Mouse (Mus musculus) stomach, postnatal 0 days (tissue): ENCODE results near the gene Cd247. TPM values are rescaled to one million over a fixed set of nuclear protein-coding genes. Genes with fewer than 3 reads are reported as not detected.

Source experiments
- ATAC-seq: fragments of 200-750 bp; cut with Nextera tagmentation; 2 replicates; pipeline ENCODE4 v1.8.0; 2017; ENCODE audit not compliant: low FRiP score, low TSS enrichment
- DNase-seq: peaks from one replicate; pipeline ENCODE4 v3.0.0-alpha.2; 2016; ENCODE audit warnings: low spot score
- H3K27ac ChIP-seq: fragments of 300-500 bp; sonication (generic); replicated peaks from 2 replicates; pipeline ENCODE4 v1.5.1; 2014; ENCODE audit warnings: mild to moderate bottlenecking, control low read depth
- H3K27me3 ChIP-seq: fragments of 300-500 bp; sonication (generic); 2 replicates; pipeline ENCODE4 v1.6.1; 2014; ENCODE audit warnings: low read length; ENCODE audit not compliant: control insufficient read depth, insufficient read depth
- H3K36me3 ChIP-seq: fragments of 300-500 bp; sonication (generic); 2 replicates; pipeline ENCODE4 v1.6.1; 2014; ENCODE audit warnings: low read length, mixed read lengths; ENCODE audit not compliant: control insufficient read depth, insufficient read depth
- H3K4me1 ChIP-seq: fragments of 300-500 bp; sonication (generic); replicated peaks from 2 replicates; pipeline ENCODE4 v1.6.1; 2014; ENCODE audit warnings: antibody characterized with exemption; ENCODE audit not compliant: control insufficient read depth, insufficient read depth
- H3K4me2 ChIP-seq: fragments of 300-500 bp; sonication (generic); replicated peaks from 2 replicates; pipeline ENCODE4 v1.6.1; 2014; ENCODE audit warnings: low read depth, mild to moderate bottlenecking, control low read depth, moderate library complexity
- H3K4me3 ChIP-seq: fragments of 300-500 bp; sonication (generic); 2 replicates; pipeline ENCODE4 v1.5.1; 2014; ENCODE audit warnings: low read depth, low read length, control low read depth
- H3K9ac ChIP-seq: fragments of 300-500 bp; sonication (generic); 2 replicates; pipeline ENCODE4 v1.6.1; 2014; ENCODE audit warnings: mild to moderate bottlenecking, low read length, control low read depth, mixed read lengths
- H3K9me3 ChIP-seq: fragments of 300-500 bp; sonication (generic); 2 replicates; pipeline ENCODE4 v1.6.1; 2016; ENCODE audit warnings: low read length; ENCODE audit not compliant: control insufficient read depth
- CTCF ChIP-seq: IDR thresholded peaks from 2 replicates; pipeline ENCODE4 v1.5.1; 2016; ENCODE audit warnings: antibody characterized with exemption, low read depth, mild to moderate bottlenecking, moderate library complexity
- EP300 ChIP-seq: optimal IDR thresholded peaks from 2 replicates; pipeline ENCODE3; 2016; ENCODE audit warnings: antibody characterized with exemption
- WGBS: fragments of 180-500 bp; shearing (Covaris S2); extraction: QIAGEN DNeasy Blood & Tissue Kit; methylation state at CpG from one replicate; pipeline ENCODE4 v1.1.7; 2014; 5-methylcytosine and 5-hydroxymethylcytosine counted together
- polyA plus RNA-seq: library from polyadenylated mRNA; unstranded; fragments of >200 nt; fragmentation: Nextera tagmentation; extraction: Ambion mirVana; gene quantifications from 2 replicates; pipeline ENCODE4 v1.2.1, GENCODE M21; 2015

Gene Cd247
- polyA plus RNA-seq, 1 experiment from 2014 or later, result 0.24 TPM

GRCm38 (mm10) chr1:165810633-165811032 is 22.2 kb downstream of the Cd247 start:
- H3K27me3 ChIP-seq, result no peaks in the 10 kb centered on the region

GRCm38 (mm10) chr1:165811170-165811569 is 22.7 kb downstream of the Cd247 start:
- no peak overlapping the region for H3K9ac ChIP-seq
- H3K4me3 ChIP-seq, result no peak overlapping the region
- WGBS, result 83% methylated on average over 5 of the region's 5 CpGs
- H3K4me1 ChIP-seq, result no peaks in the 10 kb centered on the region
- H3K9me3 ChIP-seq, result no peaks in the 10 kb centered on the region
- TF ChIP-seq EP300, result no peak
- no peak for TF ChIP-seq CTCF
- no peak overlapping the region for H3K4me2 ChIP-seq
- H3K36me3 ChIP-seq, result no peaks in the 10 kb centered on the region
- ATAC-seq (no peak), DNase-seq (no peak)
- no peak overlapping the region for H3K27ac ChIP-seq
- H3K27me3 ChIP-seq, result no peaks in the 10 kb centered on the region; the same call in 1 of the 2 replicates

More at GRCm38 (mm10) chr1:165810633-165811032, 22.2 kb downstream of the Cd247 start:
- H3K9me3 ChIP-seq, result no peaks in the 10 kb centered on the region
- H3K4me2 ChIP-seq, result no peak overlapping the region
- no peak overlapping the region for H3K27ac ChIP-seq
- DNase-seq (no peak), ATAC-seq (no peak)
- no peaks in the 10 kb centered on the region for H3K4me1 ChIP-seq
- no peak overlapping the region for H3K9ac ChIP-seq
- 75% methylated on average over 2 of the region's 2 CpGs for WGBS
- no peak overlapping the region for H3K4me3 ChIP-seq
- no peak for TF ChIP-seq CTCF
- TF ChIP-seq EP300, result no peak
- H3K36me3 ChIP-seq, result no peaks in the 10 kb centered on the region

- no peaks in the 10 kb centered on the region for H3K4me1 ChIP-seq
- no peak for DNase-seq
- H3K27me3 ChIP-seq, result peaks cover 2% of the 10 kb centered on the region; the same call in 1 of the 2 replicates
- 81% methylated on average over 3 of the region's 3 CpGs for WGBS
- H3K27ac ChIP-seq, result no peak overlapping the region
- no peak overlapping the region for H3K9ac ChIP-seq
- no peak overlapping the region for H3K4me3 ChIP-seq
- no peaks in the 10 kb centered on the region for H3K9me3 ChIP-seq
- no peaks in the 10 kb centered on the region for H3K36me3 ChIP-seq
- no peak overlapping the region for H3K4me2 ChIP-seq
- no peak for TF ChIP-seq EP300
- TF ChIP-seq CTCF, result no peak
- ATAC-seq, result no peak
Measured at GRCm38 (mm10) chr1:165812775-165813174, 24.3 kb downstream of the Cd247 start.

GRCm38 (mm10) chr1:165814116-165814515 is 25.6 kb downstream of the Cd247 start:
- Histone ChIP-seq H3K36me3 (no peaks in the 10 kb centered on the region), H3K4me3 (no peak overlapping the region), H3K9me3 (no peaks in the 10 kb centered on the region), H3K4me1 (no peaks in the 10 kb centered on the region), H3K4me2 (no peak overlapping the region), H3K9ac (no peak overlapping the region), H3K27me3 (peaks cover 2% of the 10 kb centered on the region; the same call in 1 of the 2 replicates), H3K27ac (no peak overlapping the region)
- ATAC-seq (no peak), DNase-seq (no peak)
- TF ChIP-seq CTCF (no peak), EP300 (no peak)
- WGBS, result 41% methylated on average over 7 of the region's 7 CpGs

- H3K9ac ChIP-seq, result no peak overlapping the region
- 27% methylated on average over 14 of the region's 14 CpGs for WGBS
- no peaks in the 10 kb centered on the region for H3K9me3 ChIP-seq
- no peak overlapping the region for H3K27ac ChIP-seq
- H3K36me3 ChIP-seq, result no peaks in the 10 kb centered on the region
- peak overlapping the region; percentile 29; the same call in 1 of the 2 replicates for H3K4me2 ChIP-seq
- DNase-seq (no peak), ATAC-seq (no peak)
- no peaks in the 10 kb centered on the region for H3K4me1 ChIP-seq
- H3K27me3 ChIP-seq, result peaks cover 2% of the 10 kb centered on the region; the same call in 1 of the 2 replicates
- TF ChIP-seq EP300 (no peak), CTCF (no peak)
- no peak overlapping the region for H3K4me3 ChIP-seq
Measured at GRCm38 (mm10) chr1:165814521-165815278, 26.2 kb downstream of the Cd247 start.

GRCm38 (mm10) chr1:165816391-165816790 is 27.9 kb downstream of the Cd247 start:
- H3K36me3 ChIP-seq, result no peaks in the 10 kb centered on the region
- TF ChIP-seq CTCF (no peak), EP300 (no peak)
- H3K4me3 ChIP-seq, result no peak overlapping the region
- H3K27ac ChIP-seq, result no peak overlapping the region
- ATAC-seq, result no peak
- H3K9ac ChIP-seq, result no peak overlapping the region
- no peak overlapping the region for H3K4me2 ChIP-seq
- no peak for DNase-seq
- H3K27me3 ChIP-seq, result peaks cover 2% of the 10 kb centered on the region; the same call in 1 of the 2 replicates
- H3K9me3 ChIP-seq, result no peaks in the 10 kb centered on the region
- H3K4me1 ChIP-seq, result no peaks in the 10 kb centered on the region
- 77% methylated on average over 9 of the region's 9 CpGs for WGBS
